Mouse (Mus musculus): ENCODE data around the gene Nup93. TPM values are rescaled to one million over a fixed set of nuclear protein-coding genes. Genes with fewer than 3 reads are reported as not detected.

Nup93 gene
- total RNA-seq, 2 experiments from 2014 or later = 27.6 to 28.3 TPM

DNA sequence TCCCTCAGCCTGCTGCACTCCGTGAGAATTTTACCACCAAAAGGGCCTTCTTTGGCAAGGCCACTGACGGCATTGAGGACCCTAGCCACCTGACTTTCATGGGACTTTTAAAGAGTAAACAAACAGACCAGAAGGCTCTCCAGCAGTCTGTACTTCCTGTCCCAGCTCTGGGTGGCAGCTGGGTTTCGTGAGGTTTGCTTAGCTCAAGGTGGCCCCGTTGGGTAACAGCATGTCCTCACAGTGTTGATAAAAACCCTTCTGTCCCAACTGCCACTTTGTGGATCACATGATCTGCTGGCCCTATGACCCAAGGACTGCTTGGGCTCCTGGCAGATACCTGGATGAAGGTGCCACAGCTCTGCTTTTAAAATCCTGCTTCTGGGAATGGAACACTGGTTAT lies 140.2 kb downstream of the Nup93 start:
- intact Hi-C loops (cut with DNase I) = no loop called here
- peak; percentile 34 to 41 for DNase-seq

DNA sequence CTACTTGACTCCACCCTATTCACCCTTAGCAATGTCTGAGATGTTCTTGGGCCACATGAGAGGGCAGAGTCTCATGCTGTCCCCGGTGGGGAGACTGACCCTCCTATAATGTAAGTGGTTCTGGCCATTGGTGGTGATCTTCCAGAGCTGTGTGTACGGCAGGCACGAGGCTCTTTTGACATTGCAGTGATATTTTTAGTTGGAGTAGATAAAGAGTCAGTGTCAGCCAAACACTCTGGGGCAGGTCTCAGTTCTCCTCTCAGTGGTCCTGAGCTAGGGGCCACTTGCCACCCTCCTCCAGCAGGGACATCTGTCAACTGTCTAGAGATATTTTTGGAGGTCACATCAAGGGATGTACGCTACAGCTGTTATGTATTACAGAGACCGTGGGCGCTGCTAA lies 142.9 kb downstream of the Nup93 start:
- intact Hi-C loops (cut with DNase I) = no loop called here
- peak in 1 of 2 experiments; percentile 49 for DNase-seq

DNA sequence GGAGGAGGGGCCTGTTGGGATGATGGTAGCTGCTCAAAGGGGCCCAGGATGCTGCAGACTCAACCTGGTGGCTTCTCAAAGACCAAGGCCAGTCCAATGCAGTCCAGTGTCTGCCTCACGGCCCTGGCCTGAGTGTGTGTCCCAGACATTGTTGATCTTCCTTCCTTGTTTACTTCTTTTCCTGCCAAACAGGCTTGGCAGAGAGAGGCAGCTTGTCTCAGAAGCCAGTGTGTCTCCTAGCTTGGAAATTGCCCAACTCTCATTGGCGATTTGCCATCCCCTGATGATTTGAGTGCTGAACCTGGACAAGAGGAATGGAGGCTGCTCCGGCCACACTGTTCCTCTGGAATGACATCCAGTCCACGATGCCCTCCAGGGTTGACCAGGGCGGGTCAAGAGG lies 144.2 kb downstream of the Nup93 start:
- peak; percentile 81 to 88 for DNase-seq
- intact Hi-C loops (cut with DNase I) = loop anchor here (1.0 kb wide), 1 partner anchor 29 kb away; no protein-coding TSS in a partner anchor

DNA sequence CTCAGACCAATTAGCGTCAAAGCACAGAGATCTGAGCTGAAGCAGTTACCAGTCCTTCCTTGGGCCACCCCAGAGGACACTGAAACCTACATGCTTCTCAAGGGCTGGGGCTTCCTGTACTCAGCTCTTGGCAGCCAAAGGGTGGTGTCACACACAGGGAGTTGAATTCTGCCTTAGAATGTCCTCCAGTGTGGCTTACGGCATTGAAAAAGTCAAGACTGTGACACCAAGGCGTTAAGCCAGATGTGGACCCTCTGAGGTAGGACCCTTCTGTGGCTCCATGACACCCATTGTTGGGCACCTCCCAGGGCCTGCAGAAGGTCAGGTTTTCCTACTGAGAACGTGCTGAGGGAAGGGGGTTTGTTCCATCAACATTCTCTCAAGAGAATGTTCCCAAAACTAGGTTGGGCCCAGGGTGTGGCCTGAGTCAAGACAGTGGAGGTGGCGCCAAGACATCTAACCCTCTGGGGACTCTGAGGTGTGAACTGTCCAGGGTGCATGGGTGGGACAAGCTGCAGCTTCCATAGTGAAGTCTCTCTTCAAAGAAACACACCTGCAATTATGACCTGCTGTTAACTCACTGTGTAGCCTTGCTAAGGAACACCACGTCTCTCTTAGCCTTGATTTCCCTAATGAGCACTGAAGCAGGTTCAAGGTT lies 147.5 kb downstream of the Nup93 start:
- no peak for DNase-seq
- intact Hi-C loops (cut with DNase I) = no loop called here

DNA sequence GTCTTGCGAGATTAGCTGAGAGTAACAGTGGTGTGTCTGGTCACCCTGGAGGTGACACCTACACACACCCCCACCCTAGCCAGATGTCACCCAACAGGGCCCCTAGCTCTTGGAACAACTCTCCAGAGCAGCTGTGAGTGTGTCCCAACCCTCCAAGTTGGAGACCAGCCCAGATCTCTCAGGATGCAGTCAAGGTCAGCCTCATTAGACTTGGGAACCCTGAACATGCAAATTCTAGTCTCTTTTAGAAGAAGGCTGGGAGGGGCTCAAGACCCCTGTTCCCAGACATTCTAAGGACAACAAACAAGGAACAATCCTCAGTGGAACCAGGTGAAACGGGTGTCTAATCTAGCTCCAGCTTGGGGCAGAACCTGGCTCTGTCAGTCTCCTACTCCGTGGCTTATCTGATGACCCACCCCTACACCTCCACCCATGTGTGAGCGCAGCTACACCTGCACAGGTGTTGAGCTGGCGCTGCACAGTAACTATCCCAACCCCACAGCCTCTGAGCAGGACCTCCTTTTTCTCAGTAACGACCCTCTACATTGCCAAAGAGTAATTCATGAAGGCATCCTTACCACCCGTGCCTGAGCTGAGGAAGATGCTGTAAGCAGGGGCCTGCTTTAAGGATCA lies 148.4 kb downstream of the Nup93 start:
- intact Hi-C loops (cut with DNase I) = loop anchor here (1.0 kb wide), 1 partner anchor 25 kb away; no protein-coding TSS in a partner anchor
- peak; percentile 84 to 86 for DNase-seq

DNA sequence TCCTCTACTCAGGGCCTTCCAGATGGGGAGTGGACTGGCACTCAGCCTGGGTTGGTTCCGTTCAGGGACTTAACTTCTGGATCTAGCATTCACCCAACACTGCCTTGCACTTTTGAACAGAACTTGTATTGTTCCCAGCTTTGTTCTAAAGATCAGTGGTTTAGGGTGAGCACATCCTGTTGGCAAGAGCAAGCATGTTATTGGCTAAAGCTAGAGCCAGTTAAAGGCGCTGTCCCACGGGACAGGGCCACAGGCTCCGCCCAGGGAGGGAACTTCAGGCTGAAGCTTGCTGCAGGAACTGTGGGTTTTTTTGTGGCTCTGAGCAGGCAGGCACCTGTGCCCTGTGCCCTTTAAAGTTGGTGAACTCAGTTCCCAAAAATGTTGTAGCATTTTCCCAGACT lies 148.9 kb downstream of the Nup93 start:
- peak; percentile 89 to 90 for DNase-seq
- intact Hi-C loops (cut with DNase I) = loop anchor here (1.0 kb wide), 1 partner anchor 24 kb away; no protein-coding TSS in a partner anchor

DNA sequence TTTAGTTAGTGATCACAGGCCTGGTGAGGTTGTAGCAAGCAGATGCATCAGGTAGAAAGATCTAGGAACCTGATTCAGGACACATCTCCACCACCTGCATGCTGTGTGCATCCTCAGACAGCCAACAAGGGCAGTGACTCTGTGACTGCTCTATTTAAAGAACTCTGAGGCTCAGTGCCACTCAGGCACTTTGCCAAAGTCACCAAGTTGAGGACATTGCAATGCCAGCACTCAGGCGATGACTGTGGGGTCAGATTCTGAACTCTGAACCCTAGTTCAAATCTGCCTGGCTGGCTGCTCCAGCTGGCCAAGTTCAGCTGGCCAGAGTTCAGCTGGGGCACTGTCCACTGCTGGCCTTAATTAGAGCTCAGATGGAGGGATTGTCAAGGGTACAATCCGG lies 149.5 kb downstream of the Nup93 start:
- DNase-seq = peak; percentile 79 to 82
- intact Hi-C loops (cut with DNase I) = loop anchor here (1.0 kb wide), 1 partner anchor 23 kb away; no protein-coding TSS in a partner anchor

DNA sequence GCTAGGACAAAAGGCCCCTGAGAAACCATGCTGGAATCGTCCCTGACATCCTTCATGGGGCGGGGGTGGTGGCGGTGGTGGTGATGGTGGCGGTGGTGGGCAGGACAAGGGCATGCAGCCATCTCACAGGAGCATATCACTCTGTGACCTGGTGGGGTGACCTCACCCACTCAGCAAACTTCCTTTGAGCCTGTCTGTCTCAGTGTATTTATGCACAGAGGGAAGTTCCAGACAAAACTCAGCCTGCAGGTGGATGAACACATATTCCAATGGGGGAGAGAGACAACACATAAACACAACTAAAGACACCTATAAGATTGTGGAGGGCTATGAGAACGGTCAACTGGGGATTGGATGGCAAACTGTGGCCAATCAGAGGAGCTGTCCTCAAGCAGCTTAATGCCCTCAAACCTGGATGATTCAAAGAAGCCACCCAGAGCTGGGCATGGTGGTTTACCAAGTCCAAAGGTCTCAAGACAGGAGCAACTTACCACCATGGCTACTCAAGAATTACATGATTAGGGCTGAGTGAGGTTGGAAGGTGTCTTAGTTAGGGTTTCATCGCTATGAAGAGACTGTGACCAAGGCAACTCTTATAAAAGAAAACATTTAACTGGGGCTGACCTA lies 150.4 kb downstream of the Nup93 start:
- intact Hi-C loops (cut with DNase I) = no loop called here
- no peak for DNase-seq

DNA sequence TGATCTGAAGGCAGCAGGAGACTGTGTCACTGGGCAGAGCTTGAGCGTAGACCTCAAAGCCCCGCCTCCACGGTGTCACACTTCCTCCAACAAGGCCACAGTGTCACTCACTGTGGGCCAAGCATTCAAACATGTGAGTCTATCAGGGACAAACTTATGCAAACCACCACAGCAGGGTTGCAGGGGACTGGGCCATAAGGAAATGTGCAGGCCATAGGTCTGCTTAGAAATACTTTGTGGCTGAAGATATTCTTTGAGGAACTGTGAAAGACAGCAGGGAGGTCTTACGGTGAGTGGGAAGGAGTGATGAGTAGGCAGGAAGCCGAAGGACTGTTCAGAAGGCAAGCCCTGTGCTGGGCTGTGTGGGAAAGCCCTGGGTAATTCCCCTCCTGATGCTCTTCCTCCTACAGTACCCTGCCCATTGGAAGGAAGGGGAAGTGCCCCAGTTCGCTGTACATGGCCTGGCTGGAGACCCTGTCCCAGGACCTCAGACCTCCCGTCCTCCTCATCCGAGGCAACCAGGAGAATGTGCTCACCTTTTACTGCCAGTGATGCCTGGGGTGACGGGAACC lies 151.1 kb downstream of the Nup93 start:
- intact Hi-C loops (cut with DNase I) = no loop called here
- DNase-seq = peak in 1 of 2 experiments; percentile 28

Small RNA genes within 50 kb of the gene (microRNA-seq; reads per million reads assigned to microRNA genes)
- 35.1 to 39.3 reads per million in 2 experiments for gene Mir138-2

Other genes starting within 250 kb of the Nup93 start
- 100 to 1,000 TPM; 125 to 126 TPM for gene Amfr, start 201.7 kb upstream of the Nup93 start, total RNA-seq (2021)
- gene Nudt21, start 177.5 kb upstream of the Nup93 start, total RNA-seq (2021) = 10 to 100 TPM; 36.7 to 43.2 TPM
- 10 to 100 TPM; 25.0 to 26.2 TPM for gene Ogfod1, start 177.4 kb upstream of the Nup93 start, total RNA-seq (2021)
- gene Bbs2, start 115.6 kb upstream of the Nup93 start, total RNA-seq (2021) = 1 to 10 TPM; 6.8 to 8.7 TPM
- gene Mt4, start 77.4 kb upstream of the Nup93 start, total RNA-seq (2021) = not detected
- gene Mt3, start 62.0 kb upstream of the Nup93 start, total RNA-seq (2021) = 10 to 100 TPM; 12.5 to 14.5 TPM
- gene Mt2, start 41.9 kb upstream of the Nup93 start, total RNA-seq (2021) = 10 to 100 TPM in 1 of 2 experiments, 1 to 10 TPM in 1; 9.4 to 87.4 TPM
- gene Mt1, start 35.5 kb upstream of the Nup93 start, total RNA-seq (2021) = 100 to 1,000 TPM; 104 to 394 TPM
- under 1 TPM in 1 of 2 experiments, not detected in 1; 0.38 TPM for gene Slc12a3, start 114.6 kb downstream of the Nup93 start, total RNA-seq (2021)
- gene Herpud1, start 171.9 kb downstream of the Nup93 start, total RNA-seq (2021) = 100 to 1,000 TPM in 1 of 2 experiments, 10 to 100 TPM in 1; 80.4 to 138 TPM
- gene Nlrc5, start 219.8 kb downstream of the Nup93 start, total RNA-seq (2021) = 1 to 10 TPM in 1 of 2 experiments, under 1 TPM in 1; 0.84 to 1.0 TPM

Data from heart, postnatal 10 days (tissue).